Mouse (Mus musculus): ENCODE data around the gene Pbxip1. TPM values are rescaled to one million over a fixed set of nuclear protein-coding genes. Genes with fewer than 3 reads are reported as not detected.

Gene Pbxip1
- polyA plus RNA-seq, 2 experiments = 17.9 to 32.8 TPM

GRCm38 (mm10) chr3:89492701-89493151 is 56.2 kb downstream of the Pbxip1 start:
- H3K4me2 ChIP-seq (replicated peaks; ENCODE audit: low read depth, low read length, severe bottlenecking) = no peak overlapping the region
- H3K9ac ChIP-seq (ENCODE audit: low read depth, low read length, severe bottlenecking) = 0 out of 2 replicates have a peak overlapping the region, but pooled peaks have one; percentile 21
- DNase-seq (ENCODE audit: low spot score) (peak; percentile 49), ATAC-seq (ENCODE audit: low FRiP score, low read depth) (no peak)
- TF ChIP-seq POLR2A (IDR thresholded peaks at IDR 0.05; ENCODE audit: borderline replicate concordance, extremely low read depth, insufficient read depth, insufficient read length) = no peak
- H3K9me3 ChIP-seq (ENCODE audit: control insufficient read depth, low read length) = no peaks in the 10 kb centered on the region
- 0 out of 2 replicates have a peak, but pooled peaks cover 5% of the 10 kb centered on the region for H3K4me1 ChIP-seq (ENCODE audit: control insufficient read depth, insufficient read depth, low read length)
- H3K4me3 ChIP-seq (replicated peaks; ENCODE audit: low read length) = no peak overlapping the region
- WGBS = 33% methylated on average over 8 of the region's 8 CpGs
- no peak overlapping the region for H3K27ac ChIP-seq (replicated peaks; ENCODE audit: low read depth, low read length)
- H3K27me3 ChIP-seq (ENCODE audit: control insufficient read depth, insufficient read depth, low read length) = no peaks in the 10 kb centered on the region
- no peaks in the 10 kb centered on the region for H3K36me3 ChIP-seq (ENCODE audit: control insufficient read depth, insufficient read depth, low read length)

- Histone ChIP-seq H3K4me3 (replicated peaks; ENCODE audit: low read length) (no peak overlapping the region), H3K9me3 (ENCODE audit: control insufficient read depth, low read length) (no peaks in the 10 kb centered on the region), H3K36me3 (ENCODE audit: control insufficient read depth, insufficient read depth, low read length) (no peaks in the 10 kb centered on the region), H3K4me2 (replicated peaks; ENCODE audit: low read depth, low read length, severe bottlenecking) (no peak overlapping the region), H3K9ac (ENCODE audit: low read depth, low read length, severe bottlenecking) (no peak overlapping the region), H3K4me1 (ENCODE audit: control insufficient read depth, insufficient read depth, low read length) (0 out of 2 replicates have a peak, but pooled peaks cover 5% of the 10 kb centered on the region), H3K27ac (replicated peaks; ENCODE audit: low read depth, low read length) (no peak overlapping the region), H3K27me3 (ENCODE audit: control insufficient read depth, insufficient read depth, low read length) (no peaks in the 10 kb centered on the region)
- ATAC-seq (ENCODE audit: low FRiP score, low read depth) (no peak), DNase-seq (ENCODE audit: low spot score) (no peak)
- no peak for TF ChIP-seq POLR2A (IDR thresholded peaks at IDR 0.05; ENCODE audit: borderline replicate concordance, extremely low read depth, insufficient read depth, insufficient read length)
- 88% methylated on average over 5 of the region's 5 CpGs for whole genome bisulfite sequencing
Observed at GRCm38 (mm10) chr3:89494630-89495029, 58.1 kb downstream of the Pbxip1 start.

GRCm38 (mm10) chr3:89496366-89496765 is 59.9 kb downstream of the Pbxip1 start:
- no peak for TF ChIP-seq POLR2A (IDR thresholded peaks at IDR 0.05; ENCODE audit: borderline replicate concordance, extremely low read depth, insufficient read depth, insufficient read length)
- Histone ChIP-seq H3K27me3 (ENCODE audit: control insufficient read depth, insufficient read depth, low read length) (no peaks in the 10 kb centered on the region), H3K4me2 (replicated peaks; ENCODE audit: low read depth, low read length, severe bottlenecking) (no peak overlapping the region), H3K9ac (ENCODE audit: low read depth, low read length, severe bottlenecking) (no peak overlapping the region), H3K36me3 (ENCODE audit: control insufficient read depth, insufficient read depth, low read length) (no peaks in the 10 kb centered on the region), H3K4me1 (ENCODE audit: control insufficient read depth, insufficient read depth, low read length) (0 out of 2 replicates have a peak, but pooled peaks cover 5% of the 10 kb centered on the region), H3K27ac (replicated peaks; ENCODE audit: low read depth, low read length) (no peak overlapping the region), H3K9me3 (ENCODE audit: control insufficient read depth, low read length) (no peaks in the 10 kb centered on the region), H3K4me3 (replicated peaks; ENCODE audit: low read length) (no peak overlapping the region)
- DNase-seq (ENCODE audit: low spot score) (no peak), ATAC-seq (ENCODE audit: low FRiP score, low read depth) (no peak)
- 63% methylated on average over 3 of the region's 3 CpGs for WGBS

DNA sequence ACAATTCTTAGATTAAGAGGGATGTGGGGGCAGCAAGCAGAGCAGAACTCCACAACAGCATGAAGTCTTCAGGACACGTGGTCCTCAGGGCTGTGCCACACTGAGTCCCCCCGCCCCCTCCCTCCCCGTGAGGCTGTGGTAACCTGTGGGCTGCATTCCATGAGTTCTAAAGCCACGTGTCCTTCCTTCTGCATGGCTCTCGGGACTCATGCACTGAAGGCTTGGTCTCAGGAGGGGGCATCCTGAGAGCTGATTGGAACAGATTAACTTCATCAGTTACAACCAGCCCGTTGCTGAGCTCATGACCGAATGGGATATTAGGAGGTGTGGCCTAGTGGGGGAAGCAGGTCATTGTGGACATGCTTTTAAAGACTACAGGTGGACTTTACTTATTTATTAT is 63.2 kb downstream of the Pbxip1 start:
- 36% methylated on average over 7 of the region's 7 CpGs for WGBS
- Histone ChIP-seq H3K4me2 (replicated peaks; ENCODE audit: low read depth, low read length, severe bottlenecking) (no peak overlapping the region), H3K27me3 (ENCODE audit: control insufficient read depth, insufficient read depth, low read length) (no peaks in the 10 kb centered on the region), H3K9me3 (ENCODE audit: control insufficient read depth, low read length) (no peaks in the 10 kb centered on the region), H3K4me3 (replicated peaks; ENCODE audit: low read length) (no peak overlapping the region), H3K36me3 (ENCODE audit: control insufficient read depth, insufficient read depth, low read length) (no peaks in the 10 kb centered on the region), H3K4me1 (ENCODE audit: control insufficient read depth, insufficient read depth, low read length) (no peaks in the 10 kb centered on the region), H3K9ac (ENCODE audit: low read depth, low read length, severe bottlenecking) (no peak overlapping the region), H3K27ac (replicated peaks; ENCODE audit: low read depth, low read length) (no peak overlapping the region)
- ATAC-seq (ENCODE audit: low FRiP score, low read depth) (no peak), DNase-seq (ENCODE audit: low spot score) (no peak)
- no peak for TF ChIP-seq POLR2A (IDR thresholded peaks at IDR 0.05; ENCODE audit: borderline replicate concordance, extremely low read depth, insufficient read depth, insufficient read length)

Other genes with a start within 250 kb of the Pbxip1 start
- gene Gba, start 233.8 kb upstream of the Pbxip1 start, polyA plus RNA-seq (2012; rRNA removed) = 51.2 and 68.0 TPM in 2 replicates
- gene Gba, start 233.8 kb upstream of the Pbxip1 start, polyA plus RNA-seq (2014; fragmentation: Nextera tagmentation; extraction: Ambion mirVana) = 48.1 and 53.3 TPM in 2 replicates
- 229 and 244 TPM in 2 replicates for gene Thbs3, start 221.5 kb upstream of the Pbxip1 start, polyA plus RNA-seq (2012; rRNA removed)
- 78.9 and 83.0 TPM in 2 replicates for gene Thbs3, start 221.5 kb upstream of the Pbxip1 start, polyA plus RNA-seq (2014; fragmentation: Nextera tagmentation; extraction: Ambion mirVana)
- 196 and 211 TPM in 2 replicates for gene Mtx1, start 209.6 kb upstream of the Pbxip1 start, polyA plus RNA-seq (2012; rRNA removed)
- 159 and 163 TPM in 2 replicates for gene Mtx1, start 209.6 kb upstream of the Pbxip1 start, polyA plus RNA-seq (2014; fragmentation: Nextera tagmentation; extraction: Ambion mirVana)
- 5.6 and 7.0 TPM in 2 replicates for gene Muc1, start 207.6 kb upstream of the Pbxip1 start, polyA plus RNA-seq (2012; rRNA removed)
- gene Muc1, start 207.6 kb upstream of the Pbxip1 start, polyA plus RNA-seq (2014; fragmentation: Nextera tagmentation; extraction: Ambion mirVana) = 0.55 and 1.1 TPM in 2 replicates
- 121 and 153 TPM in 2 replicates for gene Krtcap2, start 190.7 kb upstream of the Pbxip1 start, polyA plus RNA-seq (2012; rRNA removed)
- gene Krtcap2, start 190.7 kb upstream of the Pbxip1 start, polyA plus RNA-seq (2014; fragmentation: Nextera tagmentation; extraction: Ambion mirVana) = 352 and 353 TPM in 2 replicates
- gene Trim46, start 190.4 kb upstream of the Pbxip1 start, polyA plus RNA-seq (2012; rRNA removed) = 19.0 and 25.4 TPM in 2 replicates
- 3.9 and 4.7 TPM in 2 replicates for gene Trim46, start 190.4 kb upstream of the Pbxip1 start, polyA plus RNA-seq (2014; fragmentation: Nextera tagmentation; extraction: Ambion mirVana)
- 313 and 432 TPM in 2 replicates for gene Dpm3, start 177.3 kb upstream of the Pbxip1 start, polyA plus RNA-seq (2012; rRNA removed)
- gene Dpm3, start 177.3 kb upstream of the Pbxip1 start, polyA plus RNA-seq (2014; fragmentation: Nextera tagmentation; extraction: Ambion mirVana) = 165 and 173 TPM in 2 replicates
- gene Slc50a1, start 166.1 kb upstream of the Pbxip1 start, polyA plus RNA-seq (2012; rRNA removed) = 150 and 198 TPM in 2 replicates
- 90.8 and 95.6 TPM in 2 replicates for gene Slc50a1, start 166.1 kb upstream of the Pbxip1 start, polyA plus RNA-seq (2014; fragmentation: Nextera tagmentation; extraction: Ambion mirVana)
- gene Efna1, start 155.6 kb upstream of the Pbxip1 start, polyA plus RNA-seq (2012; rRNA removed) = 51.7 and 52.2 TPM in 2 replicates
- 42.2 and 48.1 TPM in 2 replicates for gene Efna1, start 155.6 kb upstream of the Pbxip1 start, polyA plus RNA-seq (2014; fragmentation: Nextera tagmentation; extraction: Ambion mirVana)
- gene Efna3, start 113.7 kb upstream of the Pbxip1 start, polyA plus RNA-seq (2012; rRNA removed) = 38.1 and 48.5 TPM in 2 replicates
- gene Efna3, start 113.7 kb upstream of the Pbxip1 start, polyA plus RNA-seq (2014; fragmentation: Nextera tagmentation; extraction: Ambion mirVana) = 32.1 and 34.4 TPM in 2 replicates
- 56.5 and 67.1 TPM in 2 replicates for gene Efna4, start 98.7 kb upstream of the Pbxip1 start, polyA plus RNA-seq (2012; rRNA removed)
- gene Efna4, start 98.7 kb upstream of the Pbxip1 start, polyA plus RNA-seq (2014; fragmentation: Nextera tagmentation; extraction: Ambion mirVana) = 32.0 and 34.2 TPM in 2 replicates
- 80.4 and 97.6 TPM in 2 replicates for gene Adam15, start 86.7 kb upstream of the Pbxip1 start, polyA plus RNA-seq (2012; rRNA removed)
- 45.9 and 48.2 TPM in 2 replicates for gene Adam15, start 86.7 kb upstream of the Pbxip1 start, polyA plus RNA-seq (2014; fragmentation: Nextera tagmentation; extraction: Ambion mirVana)
- gene Dcst2, start 74.7 kb upstream of the Pbxip1 start, polyA plus RNA-seq (2012; rRNA removed) = 0.63 and 1.1 TPM in 2 replicates
- gene Dcst2, start 74.7 kb upstream of the Pbxip1 start, polyA plus RNA-seq (2014; fragmentation: Nextera tagmentation; extraction: Ambion mirVana) = 0.14 and 0.26 TPM in 2 replicates
- 0.11 and 0.17 TPM in 2 replicates for gene Dcst1, start 71.5 kb upstream of the Pbxip1 start, polyA plus RNA-seq (2012; rRNA removed)
- gene Dcst1, start 71.5 kb upstream of the Pbxip1 start, polyA plus RNA-seq (2014; fragmentation: Nextera tagmentation; extraction: Ambion mirVana) = 0.17 and 0.18 TPM in 2 replicates
- gene Zbtb7b, start 41.9 kb upstream of the Pbxip1 start, polyA plus RNA-seq (2012; rRNA removed) = 13.4 and 14.7 TPM in 2 replicates
- gene Zbtb7b, start 41.9 kb upstream of the Pbxip1 start, polyA plus RNA-seq (2014; fragmentation: Nextera tagmentation; extraction: Ambion mirVana) = 2.7 and 3.4 TPM in 2 replicates
- 2.4 and 2.8 TPM in 2 replicates for gene Lenep, start 33.9 kb upstream of the Pbxip1 start, polyA plus RNA-seq (2012; rRNA removed)
- not detected in 2 replicates for gene Lenep, start 33.9 kb upstream of the Pbxip1 start, polyA plus RNA-seq (2014; fragmentation: Nextera tagmentation; extraction: Ambion mirVana)
- gene Flad1, start 24.8 kb upstream of the Pbxip1 start, polyA plus RNA-seq (2012; rRNA removed) = 32.8 and 36.0 TPM in 2 replicates
- 26.8 and 27.1 TPM in 2 replicates for gene Flad1, start 24.8 kb upstream of the Pbxip1 start, polyA plus RNA-seq (2014; fragmentation: Nextera tagmentation; extraction: Ambion mirVana)
- 247 and 268 TPM in 2 replicates for gene Cks1b, start 18.3 kb upstream of the Pbxip1 start, polyA plus RNA-seq (2012; rRNA removed)
- 473 and 476 TPM in 2 replicates for gene Cks1b, start 18.3 kb upstream of the Pbxip1 start, polyA plus RNA-seq (2014; fragmentation: Nextera tagmentation; extraction: Ambion mirVana)
- 134 and 166 TPM in 2 replicates for gene Shc1, start 18.3 kb upstream of the Pbxip1 start, polyA plus RNA-seq (2012; rRNA removed)
- 72.5 and 80.0 TPM in 2 replicates for gene Shc1, start 18.3 kb upstream of the Pbxip1 start, polyA plus RNA-seq (2014; fragmentation: Nextera tagmentation; extraction: Ambion mirVana)
- 83.4 and 121 TPM in 2 replicates for gene Pygo2, start 6.5 kb upstream of the Pbxip1 start, polyA plus RNA-seq (2012; rRNA removed)
- 58.3 and 65.3 TPM in 2 replicates for gene Pygo2, start 6.5 kb upstream of the Pbxip1 start, polyA plus RNA-seq (2014; fragmentation: Nextera tagmentation; extraction: Ambion mirVana)
- 41.8 and 47.2 TPM in 2 replicates for gene Pmvk, start 17.8 kb downstream of the Pbxip1 start, polyA plus RNA-seq (2012; rRNA removed)
- gene Pmvk, start 17.8 kb downstream of the Pbxip1 start, polyA plus RNA-seq (2014; fragmentation: Nextera tagmentation; extraction: Ambion mirVana) = 46.5 and 52.3 TPM in 2 replicates
- 5.9 and 6.6 TPM in 2 replicates for gene Kcnn3, start 83.5 kb downstream of the Pbxip1 start, polyA plus RNA-seq (2012; rRNA removed)
- 4.1 and 5.0 TPM in 2 replicates for gene Kcnn3, start 83.5 kb downstream of the Pbxip1 start, polyA plus RNA-seq (2014; fragmentation: Nextera tagmentation; extraction: Ambion mirVana)